Mouse (Mus musculus): ENCODE data around the gene Zfp804b. TPM values are rescaled to one million over a fixed set of nuclear protein-coding genes. Genes with fewer than 3 reads are reported as not detected.

Gene Zfp804b
- polyA plus RNA-seq, 1 experiment from 2014 or later, result 3.3 TPM

DNA sequence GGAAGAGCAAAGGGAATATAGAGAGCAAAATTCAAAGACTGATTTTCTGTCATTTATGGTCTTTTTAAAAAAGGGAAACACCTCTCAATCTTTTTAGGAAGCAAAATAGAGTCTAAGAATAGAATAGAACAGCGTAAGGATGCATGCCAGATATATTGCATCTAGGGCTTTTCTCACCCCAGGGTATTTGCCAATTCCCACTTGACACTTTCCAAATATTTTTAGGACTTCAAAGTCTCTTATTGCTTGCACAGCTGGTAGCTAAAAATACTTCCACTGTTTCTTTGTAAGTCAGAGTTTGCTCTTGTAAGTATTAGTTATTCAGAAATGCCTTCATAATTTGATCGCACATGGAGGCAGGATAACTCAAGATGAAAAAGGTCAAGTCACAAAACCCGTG is 204.9 kb downstream of the Zfp804b start:
- Histone ChIP-seq H3K4me3 (ENCODE audit: low read depth, low read length) (no peak overlapping the region), H3K4me1 (ENCODE audit: control insufficient read depth, insufficient read depth, low read length) (no peaks in the 10 kb centered on the region), H3K9me3 (replicated peaks; ENCODE audit: control insufficient read depth, low read length, poor library complexity, severe bottlenecking) (no peaks in the 10 kb centered on the region), H3K27ac (ENCODE audit: low read length) (no peak overlapping the region), H3K9ac (ENCODE audit: low read depth, low read length) (no peak overlapping the region), H3K4me2 (ENCODE audit: low read length) (no peak overlapping the region), H3K36me3 (ENCODE audit: control insufficient read depth, insufficient read depth, low read length) (no peaks in the 10 kb centered on the region), H3K27me3 (ENCODE audit: control insufficient read depth, insufficient read depth, low read depth, low read length) (no peaks in the 10 kb centered on the region)
- 79% methylated on average over 3 of the region's 3 CpGs for WGBS
- ATAC-seq, result no peak

DNA sequence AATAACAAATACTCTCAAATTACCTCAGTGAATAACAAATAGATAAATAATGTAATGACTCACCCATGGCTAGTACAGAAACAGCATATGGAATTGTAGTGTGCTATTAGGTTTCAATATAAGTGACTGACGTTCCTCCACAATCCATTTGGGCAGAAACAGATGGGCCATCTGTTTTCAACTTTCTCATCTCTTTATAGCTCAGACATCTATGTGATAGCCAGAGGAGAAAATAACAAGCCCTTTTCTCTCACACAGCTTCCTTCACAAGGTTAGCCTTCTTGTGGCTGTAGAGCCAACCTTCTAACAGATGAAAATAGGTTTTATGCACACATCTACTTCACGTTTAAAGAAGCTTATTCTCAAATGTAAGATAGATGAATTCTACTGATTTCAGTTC is 242.2 kb downstream of the Zfp804b start:
- no peak overlapping the region for H3K27ac ChIP-seq (ENCODE audit: low read length)
- 57% methylated on average over 2 of the region's 2 CpGs for WGBS
- no peak for ATAC-seq
- no peak overlapping the region for H3K4me2 ChIP-seq (ENCODE audit: low read length)
- H3K4me3 ChIP-seq (ENCODE audit: low read depth, low read length), result no peak overlapping the region
- H3K9me3 ChIP-seq (replicated peaks; ENCODE audit: control insufficient read depth, low read length, poor library complexity, severe bottlenecking), result no peaks in the 10 kb centered on the region
- H3K27me3 ChIP-seq (ENCODE audit: control insufficient read depth, insufficient read depth, low read depth, low read length), result no peaks in the 10 kb centered on the region
- H3K4me1 ChIP-seq (ENCODE audit: control insufficient read depth, insufficient read depth, low read length), result no peaks in the 10 kb centered on the region
- no peak overlapping the region for H3K9ac ChIP-seq (ENCODE audit: low read depth, low read length)
- H3K36me3 ChIP-seq (ENCODE audit: control insufficient read depth, insufficient read depth, low read length), result no peaks in the 10 kb centered on the region

DNA sequence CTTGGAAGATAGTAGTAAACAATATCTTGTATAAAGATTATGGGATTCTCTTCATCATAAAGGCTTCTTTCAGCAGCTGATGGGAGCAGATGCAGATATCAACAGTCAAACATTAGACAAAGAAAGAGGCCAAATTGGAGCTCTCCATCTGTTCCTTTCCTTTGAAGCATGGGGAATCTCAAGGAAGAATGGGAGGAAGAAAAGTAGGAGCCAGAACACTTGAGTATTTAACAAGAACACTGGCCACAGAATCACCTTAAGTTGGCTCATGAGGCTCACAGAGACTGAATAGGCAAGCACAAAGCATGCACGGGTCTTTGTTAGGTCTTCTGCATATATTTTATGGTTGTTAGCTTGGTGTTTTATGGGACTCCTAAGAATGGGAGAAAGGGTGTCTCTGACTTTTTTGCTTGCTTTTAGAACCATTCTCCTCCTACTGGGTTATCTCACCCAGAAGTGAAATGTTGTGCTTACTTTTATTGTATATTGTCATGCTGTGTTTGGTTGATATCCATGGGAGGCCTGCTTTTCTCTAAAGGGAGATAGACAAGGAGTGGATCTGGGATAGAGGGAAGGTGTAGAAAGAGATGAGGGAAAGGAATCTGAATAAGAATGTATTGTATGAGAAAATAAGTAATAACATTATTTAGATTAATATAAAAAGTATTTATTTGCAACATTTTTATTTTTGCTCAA is 270.5 kb downstream of the Zfp804b start:
- H3K4me1 ChIP-seq (ENCODE audit: control insufficient read depth, insufficient read depth, low read length), result no peaks in the 10 kb centered on the region
- no peak overlapping the region for H3K4me3 ChIP-seq (ENCODE audit: low read depth, low read length)
- 14% methylated on average over 1 of the region's 1 CpGs for WGBS
- H3K36me3 ChIP-seq (ENCODE audit: control insufficient read depth, insufficient read depth, low read length), result no peaks in the 10 kb centered on the region
- H3K27me3 ChIP-seq (ENCODE audit: control insufficient read depth, insufficient read depth, low read depth, low read length), result no peaks in the 10 kb centered on the region
- H3K9me3 ChIP-seq (replicated peaks; ENCODE audit: control insufficient read depth, low read length, poor library complexity, severe bottlenecking), result no peaks in the 10 kb centered on the region
- no peak for ATAC-seq
- H3K9ac ChIP-seq (ENCODE audit: low read depth, low read length), result no peak overlapping the region
- no peak overlapping the region for H3K4me2 ChIP-seq (ENCODE audit: low read length)
- no peak overlapping the region for H3K27ac ChIP-seq (ENCODE audit: low read length)

DNA sequence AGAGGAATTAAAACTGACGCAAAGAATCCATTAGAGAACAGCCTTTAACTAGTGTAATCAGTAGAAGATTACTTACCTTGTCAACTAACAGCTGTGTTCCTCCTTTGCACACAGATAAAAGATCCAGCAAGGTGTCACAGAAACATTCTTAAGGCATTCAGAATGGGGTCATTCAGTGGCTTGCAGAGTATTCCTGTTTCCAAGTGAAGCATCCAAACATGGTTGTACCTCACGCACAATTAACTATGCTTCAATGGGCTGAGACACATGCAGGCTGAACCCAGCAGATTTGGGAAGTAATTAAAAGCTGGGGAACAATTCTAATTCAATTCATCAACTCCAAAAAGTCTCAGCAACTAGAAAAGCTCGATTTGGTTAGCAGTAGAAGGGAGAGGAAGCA is 337.1 kb downstream of the Zfp804b start:
- no peaks in the 10 kb centered on the region for H3K9me3 ChIP-seq (replicated peaks; ENCODE audit: control insufficient read depth, low read length, poor library complexity, severe bottlenecking)
- no peak for ATAC-seq
- no peak overlapping the region for H3K4me3 ChIP-seq (ENCODE audit: low read depth, low read length)
- H3K27me3 ChIP-seq (ENCODE audit: control insufficient read depth, insufficient read depth, low read depth, low read length), result no peaks in the 10 kb centered on the region
- H3K9ac ChIP-seq (ENCODE audit: low read depth, low read length), result no peak overlapping the region
- H3K27ac ChIP-seq (ENCODE audit: low read length), result no peak overlapping the region
- H3K4me1 ChIP-seq (ENCODE audit: control insufficient read depth, insufficient read depth, low read length), result no peaks in the 10 kb centered on the region
- WGBS, result 32% methylated on average over 3 of the region's 3 CpGs
- no peaks in the 10 kb centered on the region for H3K36me3 ChIP-seq (ENCODE audit: control insufficient read depth, insufficient read depth, low read length)
- no peak overlapping the region for H3K4me2 ChIP-seq (ENCODE audit: low read length)

DNA sequence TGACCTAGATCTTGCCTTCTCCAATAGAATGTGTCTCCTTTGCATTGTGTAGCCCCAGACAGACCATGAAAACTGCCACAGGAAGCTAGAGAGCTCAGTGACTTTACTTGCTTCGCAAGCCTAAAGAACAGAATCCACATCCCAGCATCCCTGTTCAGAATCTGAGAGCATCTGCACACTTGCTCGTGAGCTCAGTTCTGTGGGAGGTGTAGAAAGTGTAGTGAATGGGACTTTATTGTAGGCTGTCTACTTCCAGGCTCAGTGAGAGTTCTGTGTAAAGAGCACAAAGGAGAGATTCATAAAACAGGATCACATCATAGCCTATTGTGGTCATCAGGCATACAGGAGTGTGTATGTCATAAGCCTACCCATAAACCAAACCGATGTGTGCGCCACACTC is 360.6 kb downstream of the Zfp804b start:
- no peaks in the 10 kb centered on the region for H3K27me3 ChIP-seq (ENCODE audit: control insufficient read depth, insufficient read depth, low read depth, low read length)
- no peak overlapping the region for H3K27ac ChIP-seq (ENCODE audit: low read length)
- no peaks in the 10 kb centered on the region for H3K36me3 ChIP-seq (ENCODE audit: control insufficient read depth, insufficient read depth, low read length)
- no peaks in the 10 kb centered on the region for H3K9me3 ChIP-seq (replicated peaks; ENCODE audit: control insufficient read depth, low read length, poor library complexity, severe bottlenecking)
- H3K9ac ChIP-seq (ENCODE audit: low read depth, low read length), result no peak overlapping the region
- no peak overlapping the region for H3K4me3 ChIP-seq (ENCODE audit: low read depth, low read length)
- ATAC-seq, result no peak
- no peak overlapping the region for H3K4me2 ChIP-seq (ENCODE audit: low read length)
- 88% methylated on average over 4 of the region's 4 CpGs for WGBS
- H3K4me1 ChIP-seq (ENCODE audit: control insufficient read depth, insufficient read depth, low read length), result no peaks in the 10 kb centered on the region

DNA sequence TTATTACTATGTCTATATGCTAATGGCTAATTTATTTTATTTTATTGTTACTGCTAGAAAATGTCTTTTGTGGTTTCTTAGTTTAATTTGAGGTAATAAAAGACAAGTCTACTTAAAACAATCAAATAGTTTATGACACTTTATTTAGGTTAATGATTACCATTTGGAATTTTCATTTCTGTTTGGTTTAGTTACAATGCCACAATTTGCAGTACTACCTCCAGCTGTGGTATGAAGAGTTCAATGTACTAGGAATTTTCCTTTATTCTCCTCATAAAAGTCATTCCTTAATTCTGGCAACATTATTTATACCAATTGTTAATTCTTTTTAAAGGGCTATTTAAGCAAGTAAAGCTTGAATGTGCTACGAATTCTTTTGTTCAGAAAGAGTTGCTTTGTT is 409.7 kb downstream of the Zfp804b start:
- H3K9me3 ChIP-seq (replicated peaks; ENCODE audit: control insufficient read depth, low read length, poor library complexity, severe bottlenecking), result no peaks in the 10 kb centered on the region
- H3K4me2 ChIP-seq (ENCODE audit: low read length), result no peak overlapping the region

DNA sequence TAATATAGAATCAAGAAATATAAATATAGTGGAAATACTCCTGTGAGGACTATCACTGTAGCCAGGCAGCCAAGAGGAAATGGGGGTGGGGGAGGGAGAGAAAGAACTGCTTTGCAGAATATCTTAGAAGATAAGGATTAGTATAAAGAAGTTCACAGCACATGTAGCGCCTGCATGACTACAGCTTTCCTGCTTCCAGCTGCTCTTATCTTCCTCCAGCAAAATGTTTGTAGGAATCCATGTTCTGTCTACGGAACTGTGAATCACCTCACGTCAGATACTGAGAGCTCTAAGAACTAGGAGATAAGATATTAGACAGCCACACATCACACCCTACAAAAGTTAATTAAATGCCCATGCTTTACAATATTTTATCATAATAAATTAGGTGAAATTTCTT is 433.3 kb downstream of the Zfp804b start:
- Histone ChIP-seq H3K27ac (ENCODE audit: low read length) (no peak overlapping the region), H3K36me3 (ENCODE audit: control insufficient read depth, insufficient read depth, low read length) (no peaks in the 10 kb centered on the region), H3K4me3 (ENCODE audit: low read depth, low read length) (no peak overlapping the region), H3K9me3 (replicated peaks; ENCODE audit: control insufficient read depth, low read length, poor library complexity, severe bottlenecking) (no peaks in the 10 kb centered on the region), H3K4me2 (ENCODE audit: low read length) (no peak overlapping the region), H3K9ac (ENCODE audit: low read depth, low read length) (no peak overlapping the region), H3K27me3 (ENCODE audit: control insufficient read depth, insufficient read depth, low read depth, low read length) (no peaks in the 10 kb centered on the region), H3K4me1 (ENCODE audit: control insufficient read depth, insufficient read depth, low read length) (no peaks in the 10 kb centered on the region)
- 79% methylated on average over 3 of the region's 3 CpGs for WGBS
- no peak for ATAC-seq

More for the DNA sequence above, 409.7 kb downstream of the Zfp804b start:
- 74% methylated on average over 1 of the region's 1 CpGs for WGBS
- H3K36me3 ChIP-seq (ENCODE audit: control insufficient read depth, insufficient read depth, low read length), result no peaks in the 10 kb centered on the region
- no peak overlapping the region for H3K27ac ChIP-seq (ENCODE audit: low read length)
- H3K9ac ChIP-seq (ENCODE audit: low read depth, low read length), result no peak overlapping the region
- H3K4me1 ChIP-seq (ENCODE audit: control insufficient read depth, insufficient read depth, low read length), result no peaks in the 10 kb centered on the region
- no peaks in the 10 kb centered on the region for H3K27me3 ChIP-seq (ENCODE audit: control insufficient read depth, insufficient read depth, low read depth, low read length)
- H3K4me3 ChIP-seq (ENCODE audit: low read depth, low read length), result no peak overlapping the region
- ATAC-seq, result no peak

DNA sequence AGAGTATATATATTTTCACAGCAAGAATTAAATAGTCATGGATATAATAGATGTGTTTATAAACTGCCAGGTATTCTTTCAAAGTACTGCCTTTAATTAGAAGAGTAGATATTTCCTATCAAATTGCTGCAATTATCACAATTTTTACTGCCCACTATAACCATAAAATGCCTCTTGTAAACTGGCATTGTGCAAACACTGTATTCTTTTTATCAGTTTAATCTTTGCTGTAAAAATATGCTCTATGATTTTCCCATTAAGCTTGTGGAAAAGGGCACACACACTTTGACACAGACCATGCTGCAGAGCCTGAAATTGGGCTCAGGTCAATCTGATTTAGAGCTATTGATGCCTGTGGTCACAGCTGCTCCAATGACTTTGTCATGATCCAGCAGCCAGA is 463.2 kb downstream of the Zfp804b start:
- ATAC-seq, result no peak
- H3K4me1 ChIP-seq (ENCODE audit: control insufficient read depth, insufficient read depth, low read length), result no peaks in the 10 kb centered on the region
- H3K27me3 ChIP-seq (ENCODE audit: control insufficient read depth, insufficient read depth, low read depth, low read length), result no peaks in the 10 kb centered on the region
- H3K36me3 ChIP-seq (ENCODE audit: control insufficient read depth, insufficient read depth, low read length), result no peaks in the 10 kb centered on the region
- no peak overlapping the region for H3K9ac ChIP-seq (ENCODE audit: low read depth, low read length)
- no peak overlapping the region for H3K27ac ChIP-seq (ENCODE audit: low read length)
- no peak overlapping the region for H3K4me2 ChIP-seq (ENCODE audit: low read length)
- no peak overlapping the region for H3K4me3 ChIP-seq (ENCODE audit: low read depth, low read length)
- no peaks in the 10 kb centered on the region for H3K9me3 ChIP-seq (replicated peaks; ENCODE audit: control insufficient read depth, low read length, poor library complexity, severe bottlenecking)

DNA sequence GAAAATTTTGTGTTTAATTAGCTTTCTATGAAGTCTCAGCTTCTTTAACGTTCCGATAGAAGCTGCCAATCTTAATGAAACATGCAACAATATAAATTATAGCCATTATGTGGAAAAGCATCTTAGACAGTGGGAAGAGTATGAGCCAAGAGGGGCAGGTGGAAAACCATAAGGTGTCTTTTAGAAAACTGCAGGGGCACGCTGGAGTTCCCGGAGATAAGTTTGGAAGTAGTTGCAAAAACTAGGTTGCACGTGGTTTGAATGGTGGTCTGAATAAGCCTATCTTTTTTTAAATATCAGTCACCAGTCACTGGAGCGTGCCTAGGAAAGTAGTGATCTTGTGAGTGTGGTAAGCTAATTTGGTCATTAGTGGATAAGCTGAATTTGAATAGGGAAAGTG is 473.0 kb downstream of the Zfp804b start:
- Histone ChIP-seq H3K27me3 (ENCODE audit: control insufficient read depth, insufficient read depth, low read depth, low read length) (no peaks in the 10 kb centered on the region), H3K4me2 (ENCODE audit: low read length) (no peak overlapping the region), H3K4me1 (ENCODE audit: control insufficient read depth, insufficient read depth, low read length) (no peaks in the 10 kb centered on the region), H3K4me3 (ENCODE audit: low read depth, low read length) (no peak overlapping the region), H3K36me3 (ENCODE audit: control insufficient read depth, insufficient read depth, low read length) (no peaks in the 10 kb centered on the region), H3K9me3 (replicated peaks; ENCODE audit: control insufficient read depth, low read length, poor library complexity, severe bottlenecking) (no peaks in the 10 kb centered on the region), H3K27ac (ENCODE audit: low read length) (no peak overlapping the region), H3K9ac (ENCODE audit: low read depth, low read length) (no peak overlapping the region)
- WGBS, result 89% methylated on average over 6 of the region's 6 CpGs
- no peak for ATAC-seq
